10 mouse cellular contexts compared by ENCODE assay signal in genomic region chr5:36099662-36100061, GRCm38 (mm10).
DNase-seq lines count a peak whose midpoint lies in the region; ATAC-seq and TF ChIP-seq lines count a peak whose summit lies in the region.
"Had no signal": no experiment of that assay in that cellular context is flagged by ENCODE, and none has a peak within 500 bp of the region (broad histone marks: within the 10 kb centered on the region; RNA-seq: fewer than 3 reads in every experiment).

No protein-coding gene starts in this region.

- H3K9me3 ChIP-seq in lung, embryonic 16.5 days (ENCODE audit: control insufficient read depth, low read length) = no peaks in the 10 kb centered on the region; the same call in 1 of the 2 replicates
- H3K9me3 ChIP-seq in hindbrain, embryonic 12.5 days (replicated peaks) = no peaks in the 10 kb centered on the region

- 32% methylated on average over 4 of the region's 4 CpGs for WGBS in lung, embryonic 16.5 days
- WGBS in hindbrain, embryonic 12.5 days = 52% methylated on average over 4 of the region's 4 CpGs

- H3K4me3 ChIP-seq in gastrocnemius, adult 2 months = no peak overlapping the region
- H3K4me3 ChIP-seq in lung, embryonic 16.5 days (ENCODE audit: low read length) = no peak overlapping the region
- H3K4me3 ChIP-seq in hindbrain, embryonic 12.5 days = no peak overlapping the region
- H3K4me3 ChIP-seq: limb, embryonic 13.5 days had no signal

- H3K4me2 ChIP-seq in lung, embryonic 16.5 days (ENCODE audit: low read depth, low read length) = no peak overlapping the region
- no peak overlapping the region for H3K4me2 ChIP-seq in hindbrain, embryonic 12.5 days (replicated peaks)
- H3K4me2 ChIP-seq: limb, embryonic 13.5 days had no signal

- intact Hi-C loops in gastrocnemius, adult 2 months (cut with DNase I) = loop anchor here (5.0 kb wide), 1 partner anchor 67 kb away; no protein-coding TSS in a partner anchor

- no peak overlapping the region for H3K9ac ChIP-seq in lung, embryonic 16.5 days (ENCODE audit: low read length)
- H3K9ac ChIP-seq in hindbrain, embryonic 12.5 days = no peak overlapping the region
- H3K9ac ChIP-seq: limb, embryonic 13.5 days had no signal

- peak; percentile 34 for DNase-seq in gastrocnemius, adult 2 months
- no peak for DNase-seq in gastrocnemius, postnatal 10 days
- DNase-seq in CD4-positive helper T cell, adult 2 months (ENCODE audit: low read depth, low spot score) = peak; percentile 21
- peak; percentile 17 for DNase-seq in induced T-regulatory cell, adult 2 months (ENCODE audit: low read depth)
- no peak for DNase-seq in layer of hippocampus, adult 9-10 months (ENCODE audit: low spot score)
- no peak for DNase-seq in cerebellum, adult 18-20 months
- DNase-seq: spleen, adult 18-20 months had no signal

- ATAC-seq in lung, embryonic 16.5 days (ENCODE audit: low read depth) = 0 out of 2 replicates have a peak, but pooled peaks have one; percentile 26
- no peak for ATAC-seq in hindbrain, embryonic 12.5 days (ENCODE audit: low FRiP score)

- H3K27me3 ChIP-seq in lung, embryonic 16.5 days (ENCODE audit: control insufficient read depth, insufficient read depth, low read depth, low read length) = no peaks in the 10 kb centered on the region
- H3K27me3 ChIP-seq in hindbrain, embryonic 12.5 days = no peaks in the 10 kb centered on the region
- H3K27me3 ChIP-seq: limb, embryonic 13.5 days had no signal

- no peak overlapping the region for H3K27ac ChIP-seq in gastrocnemius, adult 2 months
- no peak overlapping the region for H3K27ac ChIP-seq in lung, embryonic 16.5 days (ENCODE audit: low read length)
- no peak overlapping the region for H3K27ac ChIP-seq in hindbrain, embryonic 12.5 days
- H3K27ac ChIP-seq: limb, embryonic 13.5 days had no signal

- no peaks in the 10 kb centered on the region for H3K36me3 ChIP-seq in lung, embryonic 16.5 days (ENCODE audit: control insufficient read depth, insufficient read depth, low read length)
- no peaks in the 10 kb centered on the region for H3K36me3 ChIP-seq in hindbrain, embryonic 12.5 days
- H3K36me3 ChIP-seq: limb, embryonic 13.5 days had no signal

- TF ChIP-seq CTCF in gastrocnemius, adult 2 months (IDR thresholded peaks at IDR 0.05) = no peak

- H3K4me1 ChIP-seq in lung, embryonic 16.5 days (replicated peaks; ENCODE audit: control insufficient read depth, insufficient read depth, low read length) = peaks cover 21% of the 10 kb centered on the region
- H3K4me1 ChIP-seq in hindbrain, embryonic 12.5 days = peaks cover 5% of the 10 kb centered on the region; the same call in 1 of the 2 replicates

Comparison
In these comparisons a context has a peak if more than half of its experiments do, and no peak if none do; other contexts are left out.
1. DNase-seq: peak in gastrocnemius, adult 2 months (single experiment), CD4-positive helper T cell, adult 2 months (single experiment) and induced T-regulatory cell, adult 2 months (single experiment); none in gastrocnemius, postnatal 10 days (single experiment), layer of hippocampus, adult 9-10 months (single experiment) and cerebellum, adult 18-20 months (0 of 2).